Mouse (Mus musculus): ENCODE results near the gene Psmd7.

- TF ChIP-seq CTCF (IDR thresholded peaks at IDR 0.05 in 2 of 3, conservative IDR thresholded peaks at IDR 0.05 in 1 of 3; ENCODE audit: control insufficient read depth in 1 of 3, insufficient read depth in 1 of 3, low read depth in 2 of 3, low read length in 3 of 3, poor library complexity in 1 of 3, severe bottlenecking in 1 of 3) = no peak
- no peak for TF ChIP-seq POLR2A (IDR thresholded peaks at IDR 0.05; ENCODE audit: control insufficient read depth in 1 of 2, insufficient read depth in 1 of 2, low read depth in 1 of 2, low read length in 2 of 2, poor library complexity in 1 of 2)
- TF ChIP-seq USF2 (IDR thresholded peaks at IDR 0.05; ENCODE audit: borderline replicate concordance in 1 of 2, insufficient read depth in 1 of 2, low read depth in 1 of 2, low read length in 2 of 2) = no peak
- TF ChIP-seq ZC3H11A (IDR thresholded peaks at IDR 0.05; ENCODE audit: low read depth, low read length) = no peak
- TF ChIP-seq TBP (IDR thresholded peaks at IDR 0.05; ENCODE audit: low read depth, low read length) = no peak
- TF ChIP-seq TAL1 (IDR thresholded peaks at IDR 0.05; ENCODE audit: low read length) = no peak
- no peak for TF ChIP-seq HCFC1 (IDR thresholded peaks at IDR 0.05; ENCODE audit: low read depth, low read length)
- no peak for TF ChIP-seq MXI1 (IDR thresholded peaks at IDR 0.05; ENCODE audit: low read depth, low read length)
Measured at GRCm38 (mm10) chr8:107541369-107541768, 46.9 kb downstream of the Psmd7 start.
